Mouse (Mus musculus): Measurements from ENCODE around the gene Clec2d. TPM values are rescaled to one million over a fixed set of nuclear protein-coding genes. Genes with fewer than 3 reads are reported as not detected.

Clec2d gene
- 1.0 and 2.2 TPM in 2 replicates for polyA plus RNA-seq (2015; fragmentation: Nextera tagmentation; extraction: Ambion mirVana)

GRCm38 (mm10) chr6:129180403-129181169 lies at the start of gene Clec2d:
Clec2d (plus strand) TSS chr6:129180615.

Other genes with a start within 250 kb of the Clec2d start
- 0.06 TPM in 1 of 2 replicates, not detected in the other for gene Clec2g, start 246.2 kb upstream of the Clec2d start, polyA plus RNA-seq (2015; fragmentation: Nextera tagmentation; extraction: Ambion mirVana)
- gene Klrb1f, start 134.7 kb upstream of the Clec2d start, polyA plus RNA-seq (2015; fragmentation: Nextera tagmentation; extraction: Ambion mirVana): 1.3 and 1.7 TPM in 2 replicates
- gene Clec2e, start 79.7 kb upstream of the Clec2d start, polyA plus RNA-seq (2015; fragmentation: Nextera tagmentation; extraction: Ambion mirVana): not detected in 2 replicates
- gene Cd69, start 94.8 kb downstream of the Clec2d start, polyA plus RNA-seq (2015; fragmentation: Nextera tagmentation; extraction: Ambion mirVana): 2.4 and 4.1 TPM in 2 replicates
- not detected in 2 replicates for gene 4922502D21Rik, start 151.2 kb downstream of the Clec2d start, polyA plus RNA-seq (2015; fragmentation: Nextera tagmentation; extraction: Ambion mirVana)
- 23.3 and 29.6 TPM in 2 replicates for gene Clec12a, start 162.1 kb downstream of the Clec2d start, polyA plus RNA-seq (2015; fragmentation: Nextera tagmentation; extraction: Ambion mirVana)
- 0.79 and 1.3 TPM in 2 replicates for gene Clec12b, start 205.3 kb downstream of the Clec2d start, polyA plus RNA-seq (2015; fragmentation: Nextera tagmentation; extraction: Ambion mirVana)
- 14.0 and 14.6 TPM in 2 replicates for gene Clec1b, start 216.7 kb downstream of the Clec2d start, polyA plus RNA-seq (2015; fragmentation: Nextera tagmentation; extraction: Ambion mirVana)
- gene Clec9a, start 228.2 kb downstream of the Clec2d start, polyA plus RNA-seq (2015; fragmentation: Nextera tagmentation; extraction: Ambion mirVana): 0.44 and 0.63 TPM in 2 replicates

All from spleen, postnatal 0 days (tissue).